Mouse (Mus musculus) stomach, postnatal 0 days (tissue): ENCODE results near the gene Slc25a33. TPM values are rescaled to one million over a fixed set of nuclear protein-coding genes. Genes with fewer than 3 reads are reported as not detected.

ENCODE experiments used
- ATAC-seq: fragments of 200-750 bp; cut with Nextera tagmentation; 2 replicates; pipeline ENCODE4 v1.8.0; 2017; ENCODE audit not compliant: low FRiP score, low TSS enrichment
- DNase-seq: peaks from one replicate; pipeline ENCODE4 v3.0.0-alpha.2; 2016; ENCODE audit warnings: low spot score
- H3K27ac ChIP-seq: fragments of 300-500 bp; sonication (generic); replicated peaks from 2 replicates; pipeline ENCODE4 v1.5.1; 2014; ENCODE audit warnings: mild to moderate bottlenecking, control low read depth
- H3K27me3 ChIP-seq: fragments of 300-500 bp; sonication (generic); 2 replicates; pipeline ENCODE4 v1.6.1; 2014; ENCODE audit warnings: low read length; ENCODE audit not compliant: control insufficient read depth, insufficient read depth
- H3K36me3 ChIP-seq: fragments of 300-500 bp; sonication (generic); 2 replicates; pipeline ENCODE4 v1.6.1; 2014; ENCODE audit warnings: low read length, mixed read lengths; ENCODE audit not compliant: control insufficient read depth, insufficient read depth
- H3K4me1 ChIP-seq: fragments of 300-500 bp; sonication (generic); replicated peaks from 2 replicates; pipeline ENCODE4 v1.6.1; 2014; ENCODE audit warnings: antibody characterized with exemption; ENCODE audit not compliant: control insufficient read depth, insufficient read depth
- H3K4me2 ChIP-seq: fragments of 300-500 bp; sonication (generic); replicated peaks from 2 replicates; pipeline ENCODE4 v1.6.1; 2014; ENCODE audit warnings: low read depth, mild to moderate bottlenecking, control low read depth, moderate library complexity
- H3K4me3 ChIP-seq: fragments of 300-500 bp; sonication (generic); 2 replicates; pipeline ENCODE4 v1.5.1; 2014; ENCODE audit warnings: low read depth, low read length, control low read depth
- H3K9ac ChIP-seq: fragments of 300-500 bp; sonication (generic); 2 replicates; pipeline ENCODE4 v1.6.1; 2014; ENCODE audit warnings: mild to moderate bottlenecking, low read length, control low read depth, mixed read lengths
- H3K9me3 ChIP-seq: fragments of 300-500 bp; sonication (generic); 2 replicates; pipeline ENCODE4 v1.6.1; 2016; ENCODE audit warnings: low read length; ENCODE audit not compliant: control insufficient read depth
- CTCF ChIP-seq: IDR thresholded peaks from 2 replicates; pipeline ENCODE4 v1.5.1; 2016; ENCODE audit warnings: antibody characterized with exemption, low read depth, mild to moderate bottlenecking, moderate library complexity
- EP300 ChIP-seq: optimal IDR thresholded peaks from 2 replicates; pipeline ENCODE3; 2016; ENCODE audit warnings: antibody characterized with exemption
- WGBS: fragments of 180-500 bp; shearing (Covaris S2); extraction: QIAGEN DNeasy Blood & Tissue Kit; methylation state at CpG from one replicate; pipeline ENCODE4 v1.1.7; 2014; 5-methylcytosine and 5-hydroxymethylcytosine counted together
- polyA plus RNA-seq: library from polyadenylated mRNA; unstranded; fragments of >200 nt; fragmentation: Nextera tagmentation; extraction: Ambion mirVana; gene quantifications from 2 replicates; pipeline ENCODE4 v1.2.1, GENCODE M21; 2015

Slc25a33 gene
- polyA plus RNA-seq, 1 experiment from 2014 or later, result 21.7 TPM

- no peak overlapping the region for H3K4me2 ChIP-seq
- H3K4me3 ChIP-seq, result no peak overlapping the region
- no peak overlapping the region for H3K27ac ChIP-seq
- H3K4me1 ChIP-seq, result no peaks in the 10 kb centered on the region
- H3K9ac ChIP-seq, result no peak overlapping the region
- TF ChIP-seq EP300 (no peak), CTCF (no peak)
- ATAC-seq, result 0 out of 2 replicates have a peak, but pooled peaks have one; percentile 22
- no peaks in the 10 kb centered on the region for H3K36me3 ChIP-seq
- DNase-seq, result no peak
- WGBS, result 24% methylated on average over 7 of the region's 7 CpGs
- no peaks in the 10 kb centered on the region for H3K27me3 ChIP-seq
- no peaks in the 10 kb centered on the region for H3K9me3 ChIP-seq
Observed at GRCm38 (mm10) chr4:149798684-149799309, 24.7 kb upstream of the Slc25a33 start.

- no peaks in the 10 kb centered on the region for H3K9me3 ChIP-seq
- 59% methylated on average over 2 of the region's 2 CpGs for WGBS
- TF ChIP-seq CTCF, result no peak
- no peak for TF ChIP-seq EP300
- ATAC-seq, result no peak
- H3K9ac ChIP-seq, result no peak overlapping the region
- no peak for DNase-seq
- H3K4me1 ChIP-seq, result no peaks in the 10 kb centered on the region
- no peak overlapping the region for H3K4me3 ChIP-seq
- no peak overlapping the region for H3K4me2 ChIP-seq
- no peaks in the 10 kb centered on the region for H3K36me3 ChIP-seq
- H3K27ac ChIP-seq, result no peak overlapping the region
- H3K27me3 ChIP-seq, result no peaks in the 10 kb centered on the region
Observed at GRCm38 (mm10) chr4:149798116-149798515, 24.0 kb upstream of the Slc25a33 start.

DNA sequence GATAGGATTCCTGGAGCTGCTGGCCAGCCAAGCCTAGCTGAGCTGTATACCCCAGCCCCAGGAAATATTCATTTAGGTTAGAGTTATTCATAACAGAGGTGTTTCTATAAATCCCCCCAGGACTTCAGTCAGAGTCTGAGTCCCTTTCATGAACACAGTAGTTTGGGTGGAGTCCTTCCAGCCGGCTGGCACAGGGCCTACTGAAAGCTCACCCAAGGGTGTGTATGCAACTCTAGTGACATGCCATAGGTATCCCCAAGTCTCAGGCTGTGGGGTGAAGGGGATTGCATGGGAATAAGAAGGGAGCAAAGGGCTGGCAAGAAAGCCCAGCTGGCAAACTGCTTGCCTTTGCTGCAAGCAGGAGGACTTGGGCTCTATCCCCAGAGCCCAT is 23.1 kb upstream of the Slc25a33 start:
- H3K4me3 ChIP-seq, result no peak overlapping the region
- ATAC-seq, result no peak
- 44% methylated on average over 1 of the region's 1 CpGs for WGBS
- H3K27me3 ChIP-seq, result no peaks in the 10 kb centered on the region
- peak; percentile 59 for DNase-seq
- H3K9me3 ChIP-seq, result no peaks in the 10 kb centered on the region
- H3K4me1 ChIP-seq, result no peaks in the 10 kb centered on the region
- no peak for TF ChIP-seq CTCF
- no peak for TF ChIP-seq EP300
- no peak overlapping the region for H3K4me2 ChIP-seq
- H3K27ac ChIP-seq, result peak overlapping the region; percentile 45
- no peaks in the 10 kb centered on the region for H3K36me3 ChIP-seq
- no peak overlapping the region for H3K9ac ChIP-seq

DNA sequence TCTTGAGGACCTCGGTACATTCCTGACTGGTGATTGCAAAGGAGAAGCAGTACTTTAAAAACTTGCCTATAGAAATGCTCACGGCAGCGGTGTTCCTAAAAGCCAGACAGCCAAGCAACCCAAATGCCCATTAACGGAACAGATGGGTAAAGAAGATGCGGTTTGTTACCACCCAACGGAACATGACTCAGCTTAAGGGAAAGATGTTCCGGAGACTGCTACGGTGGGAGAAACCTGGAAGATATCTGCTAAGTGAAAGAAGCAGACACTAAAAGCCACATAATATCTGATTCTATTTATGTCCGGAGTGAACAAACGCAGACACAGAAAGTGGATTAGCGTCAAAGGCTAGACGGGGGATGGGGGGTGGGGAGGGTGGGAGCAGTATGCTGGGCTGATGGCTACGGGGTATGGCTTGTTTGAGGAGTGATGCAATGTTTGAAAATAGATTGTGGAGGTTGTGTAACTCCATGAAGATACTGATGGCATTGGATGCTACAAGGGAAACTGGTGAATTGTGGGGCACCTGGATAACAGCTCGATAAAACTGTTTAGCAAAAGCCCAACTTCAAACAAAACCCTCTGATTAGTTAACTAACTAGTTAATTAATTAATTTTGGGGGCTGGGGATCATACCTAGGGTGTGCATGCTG is 22.6 kb upstream of the Slc25a33 start:
- DNase-seq (no peak), ATAC-seq (peak; percentile 27; the same call in 1 of the 2 replicates)
- Histone ChIP-seq H3K27me3 (no peaks in the 10 kb centered on the region), H3K36me3 (no peaks in the 10 kb centered on the region), H3K4me1 (peaks cover under 1% of the 10 kb centered on the region; the same call in 1 of the 2 replicates), H3K9me3 (no peaks in the 10 kb centered on the region), H3K4me2 (no peak overlapping the region), H3K27ac (peak overlapping the region; percentile 45), H3K9ac (no peak overlapping the region), H3K4me3 (no peak overlapping the region)
- WGBS, result 29% methylated on average over 14 of the region's 14 CpGs
- TF ChIP-seq EP300 (no peak), CTCF (no peak)

GRCm38 (mm10) chr4:149794966-149795477 is 20.9 kb upstream of the Slc25a33 start:
- no peaks in the 10 kb centered on the region for H3K36me3 ChIP-seq
- peaks cover 3% of the 10 kb centered on the region; the same call in 1 of the 2 replicates for H3K4me1 ChIP-seq
- no peak overlapping the region for H3K9ac ChIP-seq
- no peak overlapping the region for H3K4me3 ChIP-seq
- 77% methylated on average over 7 of the region's 7 CpGs for WGBS
- no peak for DNase-seq
- no peak overlapping the region for H3K4me2 ChIP-seq
- no peak for ATAC-seq
- H3K27ac ChIP-seq, result no peak overlapping the region
- H3K9me3 ChIP-seq, result no peaks in the 10 kb centered on the region
- TF ChIP-seq EP300 (no peak), CTCF (no peak)
- no peaks in the 10 kb centered on the region for H3K27me3 ChIP-seq

DNA sequence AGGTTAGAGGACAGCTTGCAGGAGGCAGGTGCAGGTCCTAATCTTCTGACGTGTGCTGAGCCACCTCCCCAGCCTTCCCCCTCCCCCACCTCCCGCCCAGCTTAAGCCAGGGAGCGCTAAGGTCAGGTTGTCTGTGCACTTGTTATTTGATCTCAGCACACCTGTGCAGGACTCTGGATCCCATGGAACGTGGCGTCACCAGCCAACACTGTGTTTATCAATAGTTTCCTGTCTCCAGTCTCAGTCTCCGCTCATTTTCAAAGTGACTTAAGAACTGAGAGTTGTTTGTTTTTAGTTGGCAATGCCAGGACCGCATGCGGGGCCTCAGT is 19.9 kb upstream of the Slc25a33 start:
- H3K4me3 ChIP-seq, result no peak overlapping the region
- H3K9ac ChIP-seq, result no peak overlapping the region
- ATAC-seq, result peak; percentile 58
- H3K36me3 ChIP-seq, result no peaks in the 10 kb centered on the region
- TF ChIP-seq EP300, result no peak
- TF ChIP-seq CTCF, result no peak
- H3K4me1 ChIP-seq, result peaks cover 3% of the 10 kb centered on the region; the same call in 1 of the 2 replicates
- H3K9me3 ChIP-seq, result no peaks in the 10 kb centered on the region
- no peak overlapping the region for H3K4me2 ChIP-seq
- H3K27ac ChIP-seq, result no peak overlapping the region
- 16% methylated on average over 8 of the region's 8 CpGs for WGBS
- peak; percentile 84 for DNase-seq
- H3K27me3 ChIP-seq, result no peaks in the 10 kb centered on the region
